Mouse (Mus musculus) neural tube, embryonic 14.5 days (tissue): ENCODE data around the gene Inka2. TPM values are rescaled to one million over a fixed set of nuclear protein-coding genes. Genes with fewer than 3 reads are reported as not detected.
"Not testable (repeated sequence)": the region's sequence is repeated elsewhere in the genome, so short reads cannot be mapped to it uniquely, and the experiment has no call there.

Experiments
- ATAC-seq: fragments of 200-750 bp; cut with Nextera tagmentation; 2 replicates; pipeline ENCODE4 v1.8.0; 2017; ENCODE audit warnings: low read depth, mild to moderate bottlenecking, moderate TSS enrichment, moderate library complexity
- H3K27ac ChIP-seq: fragments of 300-500 bp; sonication (generic); 2 replicates; pipeline ENCODE4 v1.5.1; 2014; ENCODE audit warnings: low read depth, mild to moderate bottlenecking, control low read depth, low read length, moderate library complexity, mixed read lengths
- H3K27me3 ChIP-seq: fragments of 300-500 bp; sonication (generic); 2 replicates; pipeline ENCODE4 v1.6.1; 2014; ENCODE audit warnings: low read length; ENCODE audit not compliant: control insufficient read depth, insufficient read depth
- H3K36me3 ChIP-seq: fragments of 300-500 bp; sonication (generic); 2 replicates; pipeline ENCODE4 v1.6.1; 2014; ENCODE audit warnings: low read length, mixed read lengths; ENCODE audit not compliant: control insufficient read depth, insufficient read depth
- H3K4me1 ChIP-seq: fragments of 300-500 bp; sonication (generic); 2 replicates; pipeline ENCODE4 v1.6.1; 2014; ENCODE audit warnings: low read length; ENCODE audit not compliant: control insufficient read depth, insufficient read depth
- H3K4me2 ChIP-seq: fragments of 300-500 bp; sonication (generic); 2 replicates; pipeline ENCODE4 v1.6.1; 2014; ENCODE audit warnings: mild to moderate bottlenecking, low read depth, low read length, control low read depth
- H3K4me3 ChIP-seq: fragments of 300-500 bp; sonication (generic); 2 replicates; pipeline ENCODE4 v1.5.1; 2014; ENCODE audit warnings: low read depth, low read length, control low read depth, mixed read lengths
- H3K9ac ChIP-seq: fragments of 300-500 bp; sonication (generic); replicated peaks from 2 replicates; pipeline ENCODE4 v1.6.1; 2014; ENCODE audit warnings: low read depth, mild to moderate bottlenecking, control low read depth, low read length, mixed read lengths
- H3K9me3 ChIP-seq: fragments of 300-500 bp; sonication (generic); 2 replicates; pipeline ENCODE4 v1.6.1; 2016; ENCODE audit warnings: low read length; ENCODE audit not compliant: control insufficient read depth
- WGBS: fragments of 180-500 bp; shearing (Covaris S2); extraction: QIAGEN DNeasy Blood & Tissue Kit; methylation state at CpG from one replicate; pipeline ENCODE4 v1.1.7; 2014; 5-methylcytosine and 5-hydroxymethylcytosine counted together
- polyA plus RNA-seq: library from polyadenylated mRNA; unstranded; fragments of >200 nt; fragmentation: Nextera tagmentation; extraction: Ambion mirVana; gene quantifications from 2 replicates; pipeline ENCODE4 v1.2.1, GENCODE M21; 2014

The Inka2 gene
- polyA plus RNA-seq, 1 experiment from 2014 or later = 3.6 TPM

DNA sequence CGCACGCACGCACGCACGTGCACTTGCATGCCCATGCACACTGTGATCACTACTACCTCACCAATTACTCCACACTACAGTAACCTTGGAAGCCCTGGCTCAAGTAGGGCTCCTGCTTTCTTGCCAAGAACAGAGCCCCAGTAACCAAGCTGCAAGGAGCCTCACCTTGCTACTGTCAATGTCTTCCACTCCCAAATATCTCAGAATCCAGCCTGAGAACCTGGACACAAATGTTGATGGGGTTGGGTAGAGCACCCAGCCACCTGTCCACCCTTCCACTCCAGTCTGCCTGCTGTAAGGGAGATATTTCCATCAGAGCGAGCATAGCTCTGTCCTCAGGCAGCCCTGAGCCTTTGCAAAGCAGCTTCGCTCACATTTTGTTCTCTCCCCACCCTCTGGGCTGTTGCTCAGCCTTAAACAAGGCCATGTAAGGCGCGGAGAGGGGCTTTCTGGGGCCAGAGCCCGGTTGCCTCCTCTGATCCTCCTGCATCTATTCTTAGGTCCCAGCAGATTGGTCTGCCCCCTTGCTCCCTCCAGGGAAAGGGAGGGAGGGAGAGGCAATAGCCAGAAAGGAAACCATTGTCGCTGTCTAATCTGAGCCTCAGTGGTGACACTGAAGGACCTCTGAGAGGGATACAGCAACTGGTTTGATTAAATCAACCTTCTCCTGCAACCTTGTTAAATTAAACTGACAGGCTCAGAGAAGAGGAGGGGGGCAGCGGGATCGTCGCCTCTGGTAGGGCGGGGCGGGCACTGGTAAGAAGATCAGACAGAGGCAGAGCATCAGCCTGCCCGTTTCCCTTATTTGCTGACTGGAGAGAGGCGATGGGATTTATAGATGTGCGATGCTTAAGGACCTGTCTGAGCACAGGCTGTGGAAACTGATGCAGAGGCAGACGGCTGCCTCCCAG lies 8.7 kb upstream of the Inka2 start:
- Histone ChIP-seq H3K27ac (peak overlapping the region; percentile 57), H3K36me3 (no peaks in the 10 kb centered on the region), H3K9ac (0 out of 2 replicates have a peak overlapping the region, but pooled peaks have one; percentile 3), H3K4me3 (no peak overlapping the region), H3K27me3 (no peaks in the 10 kb centered on the region), H3K4me1 (peaks cover 14% of the 10 kb centered on the region; the same call in 1 of the 2 replicates), H3K4me2 (0 out of 2 replicates have a peak overlapping the region, but pooled peaks have one; percentile 20), H3K9me3 (no peaks in the 10 kb centered on the region)
- 32% methylated on average over 20 of the region's 20 CpGs for WGBS
- peak; percentile 60; the same call in 1 of the 2 replicates for ATAC-seq

DNA sequence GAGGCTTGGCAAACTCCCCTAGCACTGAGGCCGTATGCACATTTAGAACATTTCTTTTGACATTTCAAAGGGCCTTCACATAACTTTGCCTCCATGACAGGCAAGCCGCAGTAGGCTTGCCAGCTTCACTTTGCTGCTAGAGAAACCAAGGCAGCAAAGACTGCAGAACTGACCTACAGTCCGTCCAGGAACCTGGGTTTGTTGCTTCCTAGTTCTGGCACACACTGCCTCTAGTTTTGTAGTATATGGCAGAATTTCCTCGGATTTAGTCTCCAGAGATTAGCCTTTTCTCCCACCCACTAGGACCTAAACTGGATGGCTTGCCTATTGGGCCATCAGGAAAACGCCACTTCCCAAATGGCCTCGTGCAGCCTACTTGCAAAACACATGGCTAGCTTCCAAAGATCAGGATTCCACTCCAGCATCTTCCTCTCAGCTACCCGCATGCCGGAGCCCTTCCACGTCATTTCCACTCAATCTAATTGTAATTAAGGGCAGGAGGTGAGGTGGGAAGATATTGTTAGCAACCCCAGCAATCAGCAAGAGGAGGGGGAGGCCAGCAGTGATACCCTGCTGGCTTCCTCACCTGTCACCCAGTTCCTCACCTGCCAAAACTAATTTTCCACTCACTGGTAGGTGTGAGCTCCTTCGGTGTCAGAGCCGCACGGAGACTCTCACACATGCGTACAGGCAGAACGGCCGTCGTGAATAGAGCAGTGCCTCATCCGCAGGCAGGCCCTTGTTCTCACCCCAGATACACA lies 7.8 kb upstream of the Inka2 start:
- H3K4me2 ChIP-seq = no peak overlapping the region
- H3K4me3 ChIP-seq = no peak overlapping the region
- ATAC-seq = no peak
- H3K9me3 ChIP-seq = no peaks in the 10 kb centered on the region
- no peaks in the 10 kb centered on the region for H3K27me3 ChIP-seq
- H3K4me1 ChIP-seq = peaks cover 14% of the 10 kb centered on the region; the same call in 1 of the 2 replicates
- no peak overlapping the region for H3K27ac ChIP-seq
- no peaks in the 10 kb centered on the region for H3K36me3 ChIP-seq
- 64% methylated on average over 17 of the region's 17 CpGs for whole genome bisulfite sequencing
- H3K9ac ChIP-seq = no peak overlapping the region

DNA sequence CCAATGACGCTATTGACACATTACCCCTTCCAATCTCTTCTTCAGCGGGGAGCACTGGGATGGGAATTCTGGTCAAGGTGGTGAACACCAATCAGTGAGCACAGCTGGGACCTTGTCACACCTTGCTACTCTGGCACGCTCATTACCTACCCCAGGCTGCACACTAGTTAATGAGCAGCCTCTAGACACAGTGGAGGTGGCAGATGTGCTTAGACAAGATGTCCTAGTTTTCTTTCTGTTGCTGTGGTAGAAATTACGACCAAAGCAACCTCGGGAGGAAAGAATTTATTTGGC lies 7.3 kb upstream of the Inka2 start:
- Histone ChIP-seq H3K36me3 (no peaks in the 10 kb centered on the region), H3K4me3 (no peak overlapping the region), H3K9ac (no peak overlapping the region), H3K4me2 (no peak overlapping the region), H3K9me3 (no peaks in the 10 kb centered on the region), H3K27me3 (no peaks in the 10 kb centered on the region), H3K27ac (no peak overlapping the region), H3K4me1 (peaks cover 14% of the 10 kb centered on the region; the same call in 1 of the 2 replicates)
- 70% methylated on average over 5 of the region's 5 CpGs for WGBS
- ATAC-seq = no peak

DNA sequence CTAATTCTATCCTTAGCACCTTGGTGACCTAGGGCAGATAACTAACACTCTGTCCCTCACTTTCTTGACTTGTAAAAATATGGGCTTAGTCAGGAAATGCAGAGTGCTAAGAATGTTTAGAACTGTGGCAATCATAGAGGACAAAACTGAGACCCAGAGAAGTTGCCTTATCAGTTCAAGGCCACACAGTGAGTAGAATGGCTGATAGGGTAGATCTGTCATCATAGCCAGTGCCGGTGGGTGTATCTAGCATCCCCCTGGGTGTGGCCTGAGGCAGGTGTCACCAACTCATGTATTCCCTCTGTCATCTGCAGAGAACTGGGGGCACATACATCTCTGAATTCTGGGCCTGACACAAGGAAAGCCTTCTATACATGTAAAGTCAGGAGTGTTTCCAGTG lies 6.1 kb upstream of the Inka2 start:
- H3K4me2 ChIP-seq = no peak overlapping the region
- no peak overlapping the region for H3K4me3 ChIP-seq
- H3K27ac ChIP-seq = no peak overlapping the region
- H3K27me3 ChIP-seq = no peaks in the 10 kb centered on the region
- H3K4me1 ChIP-seq = peaks cover 14% of the 10 kb centered on the region; the same call in 1 of the 2 replicates
- H3K9ac ChIP-seq = no peak overlapping the region
- no peak for ATAC-seq
- WGBS = 95% methylated on average over 1 of the region's 1 CpGs
- no peaks in the 10 kb centered on the region for H3K36me3 ChIP-seq
- no peaks in the 10 kb centered on the region for H3K9me3 ChIP-seq

DNA sequence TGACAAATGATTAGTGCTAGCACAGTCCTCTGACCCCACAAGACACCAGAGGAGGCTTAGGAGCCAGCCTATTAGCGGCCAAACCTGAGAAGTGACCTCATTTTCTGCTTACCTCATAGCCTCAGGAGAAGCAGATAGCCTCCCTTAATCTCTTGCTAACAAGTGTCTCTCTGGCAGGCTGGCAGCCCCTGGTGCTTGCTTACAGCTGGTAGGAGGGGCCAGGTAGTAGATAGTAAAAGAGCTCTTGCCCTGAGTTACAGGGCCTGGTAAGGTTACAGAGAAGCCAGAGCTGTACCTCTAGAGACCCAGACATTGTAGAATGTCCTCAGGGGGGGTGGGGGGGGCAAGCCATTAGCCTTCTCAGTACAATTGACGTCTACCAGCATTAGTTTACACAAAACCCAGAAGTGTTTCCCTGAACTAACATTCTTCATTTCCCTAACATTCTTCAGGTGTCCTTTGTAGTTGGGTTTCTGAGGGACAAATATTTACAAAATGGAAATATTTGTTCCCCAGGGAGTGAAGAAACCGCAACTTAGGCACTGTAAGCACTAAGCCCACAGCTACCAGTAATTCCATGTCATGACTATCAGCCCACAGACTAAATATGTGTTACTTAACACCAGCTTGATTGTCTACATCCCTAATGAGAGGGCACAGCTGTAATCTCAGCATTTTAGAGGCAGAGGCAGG lies 5.0 kb upstream of the Inka2 start:
- H3K9me3 ChIP-seq = no peaks in the 10 kb centered on the region
- ATAC-seq = no peak
- H3K27ac ChIP-seq = no peak overlapping the region
- no peak overlapping the region for H3K9ac ChIP-seq
- H3K4me3 ChIP-seq = no peak overlapping the region
- peaks cover 14% of the 10 kb centered on the region; the same call in 1 of the 2 replicates for H3K4me1 ChIP-seq
- H3K4me2 ChIP-seq = no peak overlapping the region
- H3K27me3 ChIP-seq = no peaks in the 10 kb centered on the region
- 64% methylated on average over 3 of the region's 3 CpGs for WGBS
- H3K36me3 ChIP-seq = no peaks in the 10 kb centered on the region

DNA sequence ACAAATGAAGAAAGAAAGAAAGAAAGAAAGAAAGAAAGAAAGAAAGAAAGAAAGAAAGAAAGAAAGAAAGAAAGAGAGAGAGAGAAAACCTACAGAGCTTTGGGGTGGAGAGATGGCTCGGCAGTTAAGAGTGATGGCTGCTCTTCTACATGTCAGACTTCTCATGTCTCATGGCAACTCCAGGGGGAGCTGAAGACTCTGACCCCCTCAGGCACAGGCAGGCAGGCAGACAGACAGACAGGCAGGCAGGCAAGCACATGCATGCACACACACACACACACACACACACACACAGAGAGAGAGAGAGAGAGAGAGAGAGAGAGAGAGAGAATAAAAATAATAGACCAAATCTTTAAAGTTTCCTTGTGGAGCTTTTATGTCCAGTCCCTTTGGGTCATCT lies 3.6 kb upstream of the Inka2 start:
- not testable (repeated sequence) for H3K27me3 ChIP-seq, ATAC-seq, H3K9me3 ChIP-seq, H3K4me2 ChIP-seq, H3K9ac ChIP-seq, H3K36me3 ChIP-seq, H3K27ac ChIP-seq, H3K4me3 ChIP-seq
- H3K4me1 ChIP-seq = peaks cover 18% of the 10 kb centered on the region
- 65% methylated on average over 1 of the region's 1 CpGs for WGBS

DNA sequence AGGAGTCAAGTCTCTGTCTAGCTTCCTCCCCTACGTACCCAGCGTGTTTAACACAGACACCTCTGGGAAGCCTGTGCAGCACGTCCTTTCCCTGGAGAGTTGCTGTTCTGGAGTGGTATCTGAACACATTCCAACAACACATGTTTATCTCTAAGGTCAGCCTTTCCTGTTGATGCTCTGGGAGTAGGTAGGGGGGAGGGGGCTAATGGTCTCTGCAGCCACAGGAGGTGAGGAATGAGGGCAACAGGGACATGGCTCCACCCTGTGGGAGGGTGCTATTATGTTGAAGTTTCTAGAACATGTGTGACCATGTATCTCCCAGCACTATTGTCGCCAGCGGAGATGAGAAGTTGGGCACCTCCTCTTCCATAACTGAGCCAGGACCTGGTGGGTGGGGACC lies 3.0 kb upstream of the Inka2 start:
- 72% methylated on average over 5 of the region's 5 CpGs for WGBS
- no peak for ATAC-seq

DNA sequence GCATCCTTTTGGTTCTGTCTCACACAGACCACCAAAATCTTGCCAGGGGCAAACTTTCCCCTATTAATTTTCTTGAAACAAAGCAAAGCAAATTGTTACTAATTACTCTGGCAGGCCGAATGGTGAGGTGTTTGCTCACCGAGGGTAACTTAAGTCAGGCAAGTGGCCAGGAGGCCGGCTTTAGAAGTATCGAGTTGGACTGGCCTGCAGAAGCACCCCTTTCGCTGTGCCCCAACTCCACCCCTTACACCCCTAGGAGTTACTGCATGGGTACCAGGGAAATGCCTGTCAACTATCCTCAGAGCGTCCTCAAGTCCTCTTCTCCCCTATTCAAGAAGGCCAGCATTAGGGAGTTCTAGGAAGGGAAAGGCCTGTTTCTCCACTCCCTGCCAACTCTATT lies 828 bp upstream of the Inka2 start:
- Histone ChIP-seq H3K27ac (no peak overlapping the region), H3K27me3 (0 out of 2 replicates have a peak, but pooled peaks cover 2% of the 10 kb centered on the region), H3K4me1 (peaks cover 6% of the 10 kb centered on the region; the same call in 1 of the 2 replicates), H3K9ac (no peak overlapping the region), H3K36me3 (no peaks in the 10 kb centered on the region), H3K4me3 (no peak overlapping the region), H3K9me3 (no peaks in the 10 kb centered on the region), H3K4me2 (no peak overlapping the region)
- WGBS = 47% methylated on average over 6 of the region's 6 CpGs
- no peak for ATAC-seq

More for the DNA sequence above, 3.0 kb upstream of the Inka2 start:
- no peak overlapping the region for H3K4me3 ChIP-seq
- H3K4me2 ChIP-seq = no peak overlapping the region
- H3K27ac ChIP-seq = no peak overlapping the region
- no peaks in the 10 kb centered on the region for H3K27me3 ChIP-seq
- no peak overlapping the region for H3K9ac ChIP-seq
- no peaks in the 10 kb centered on the region for H3K36me3 ChIP-seq
- peaks cover 12% of the 10 kb centered on the region for H3K4me1 ChIP-seq
- H3K9me3 ChIP-seq = no peaks in the 10 kb centered on the region
